Mouse (Mus musculus): ENCODE data around the gene Epp13. TPM values are rescaled to one million over a fixed set of nuclear protein-coding genes. Genes with fewer than 3 reads are reported as not detected.
A peak's percentile ranks its signal among the peaks of the same experiment; 100 is the strongest.
"Not testable (repeated sequence)": the region's sequence is repeated elsewhere in the genome, so short reads cannot be mapped to it uniquely, and the experiment has no call there.

Gene Epp13
- polyA plus RNA-seq (2012; rRNA removed) = not detected in 2 replicates

- Histone ChIP-seq H3K27me3 (ENCODE audit: control insufficient read depth, insufficient read depth, low read length) (no peaks in the 10 kb centered on the region), H3K4me1 (ENCODE audit: control insufficient read depth, insufficient read depth, low read length) (no peaks in the 10 kb centered on the region), H3K27ac (ENCODE audit: insufficient read depth, low read length) (no peak within 1 kb of the TSS), H3K4me3 (replicated peaks; ENCODE audit: insufficient read depth, low read depth, low read length) (no peak within 1 kb of the TSS)
- no peak for DNase-seq
- 78% methylated on average over 6 of the region's 6 CpGs for WGBS
- TF ChIP-seq POLR2A (IDR thresholded peaks at IDR 0.05; ENCODE audit: borderline replicate concordance, insufficient read depth, low read length) (no peak), CTCF (IDR thresholded peaks at IDR 0.05; ENCODE audit: borderline replicate concordance, insufficient read depth, low read depth, low read length) (no peak)
Measured at GRCm38 (mm10) chr7:6252410-6252809, at the start of gene Epp13. Gene Epp13 (plus strand): TSS chr7:6252710.

GRCm38 (mm10) chr7:6204200-6204599, 48.3 kb upstream of the Epp13 start:
- 81% methylated on average over 3 of the region's 3 CpGs for WGBS
- DNase-seq = no peak
- TF ChIP-seq CTCF (IDR thresholded peaks at IDR 0.05; ENCODE audit: borderline replicate concordance, insufficient read depth, low read depth, low read length) (no peak), POLR2A (IDR thresholded peaks at IDR 0.05; ENCODE audit: borderline replicate concordance, insufficient read depth, low read length) (no peak)
- no peak overlapping the region for H3K27ac ChIP-seq (ENCODE audit: insufficient read depth, low read length)
- H3K4me3 ChIP-seq (replicated peaks; ENCODE audit: insufficient read depth, low read depth, low read length) = no peak overlapping the region
- no peaks in the 10 kb centered on the region for H3K27me3 ChIP-seq (ENCODE audit: control insufficient read depth, insufficient read depth, low read length)
- no peaks in the 10 kb centered on the region for H3K4me1 ChIP-seq (ENCODE audit: control insufficient read depth, insufficient read depth, low read length)

- TF ChIP-seq CTCF (IDR thresholded peaks at IDR 0.05; ENCODE audit: borderline replicate concordance, insufficient read depth, low read depth, low read length) (peak; percentile 51), POLR2A (IDR thresholded peaks at IDR 0.05; ENCODE audit: borderline replicate concordance, insufficient read depth, low read length) (no peak)
- Histone ChIP-seq H3K4me3 (replicated peaks; ENCODE audit: insufficient read depth, low read depth, low read length) (no peak overlapping the region), H3K27ac (ENCODE audit: insufficient read depth, low read length) (no peak overlapping the region), H3K27me3 (ENCODE audit: control insufficient read depth, insufficient read depth, low read length) (no peaks in the 10 kb centered on the region), H3K4me1 (ENCODE audit: control insufficient read depth, insufficient read depth, low read length) (no peaks in the 10 kb centered on the region)
- WGBS = 47% methylated on average over 5 of the region's 5 CpGs
- peak; percentile 14 to 33 for DNase-seq
Measured at GRCm38 (mm10) chr7:6213144-6213543, 39.4 kb upstream of the Epp13 start.

- not testable (repeated sequence) for H3K27ac ChIP-seq (ENCODE audit: insufficient read depth, low read length); H3K4me3 ChIP-seq (replicated peaks; ENCODE audit: insufficient read depth, low read depth, low read length); DNase-seq; H3K4me1 ChIP-seq (ENCODE audit: control insufficient read depth, insufficient read depth, low read length); H3K27me3 ChIP-seq (ENCODE audit: control insufficient read depth, insufficient read depth, low read length)
- 64% methylated on average over 4 of the region's 4 CpGs for WGBS
Measured at GRCm38 (mm10) chr7:6214691-6215090, 37.8 kb upstream of the Epp13 start.

GRCm38 (mm10) chr7:6220147-6220546, 32.4 kb upstream of the Epp13 start:
- Histone ChIP-seq H3K4me1 (ENCODE audit: control insufficient read depth, insufficient read depth, low read length) (no peaks in the 10 kb centered on the region), H3K27ac (ENCODE audit: insufficient read depth, low read length) (no peak overlapping the region), H3K4me3 (replicated peaks; ENCODE audit: insufficient read depth, low read depth, low read length) (no peak overlapping the region), H3K27me3 (ENCODE audit: control insufficient read depth, insufficient read depth, low read length) (no peaks in the 10 kb centered on the region)
- no peak for TF ChIP-seq POLR2A (IDR thresholded peaks at IDR 0.05; ENCODE audit: borderline replicate concordance, insufficient read depth, low read length)
- no peak for TF ChIP-seq CTCF (IDR thresholded peaks at IDR 0.05; ENCODE audit: borderline replicate concordance, insufficient read depth, low read depth, low read length)
- DNase-seq = no peak
- 42% methylated on average over 3 of the region's 3 CpGs for WGBS

GRCm38 (mm10) chr7:6221978-6222377, 30.5 kb upstream of the Epp13 start, which contains the start of gene Zscan5b:
Gene Zscan5b (plus strand): TSS chr7:6222278.
- H3K4me3 ChIP-seq (replicated peaks; ENCODE audit: insufficient read depth, low read depth, low read length) = no peak within 1 kb of the TSS
- TF ChIP-seq CTCF (IDR thresholded peaks at IDR 0.05; ENCODE audit: borderline replicate concordance, insufficient read depth, low read depth, low read length) (no peak), POLR2A (IDR thresholded peaks at IDR 0.05; ENCODE audit: borderline replicate concordance, insufficient read depth, low read length) (no peak)
- no peaks in the 10 kb centered on the region for H3K27me3 ChIP-seq (ENCODE audit: control insufficient read depth, insufficient read depth, low read length)
- no peak for DNase-seq
- 95% methylated on average over 12 of the region's 12 CpGs for WGBS
- H3K27ac ChIP-seq (ENCODE audit: insufficient read depth, low read length) = no peak within 1 kb of the TSS
- no peaks in the 10 kb centered on the region for H3K4me1 ChIP-seq (ENCODE audit: control insufficient read depth, insufficient read depth, low read length)

- H3K4me1 ChIP-seq (ENCODE audit: control insufficient read depth, insufficient read depth, low read length); H3K4me3 ChIP-seq (replicated peaks; ENCODE audit: insufficient read depth, low read depth, low read length); H3K27ac ChIP-seq (ENCODE audit: insufficient read depth, low read length); H3K27me3 ChIP-seq (ENCODE audit: control insufficient read depth, insufficient read depth, low read length): not testable (repeated sequence)
- peak; percentile 12 to 30 for DNase-seq
- 49% methylated on average over 8 of the region's 8 CpGs for WGBS
Measured at GRCm38 (mm10) chr7:6228491-6228890, 24.0 kb upstream of the Epp13 start.

- WGBS = 48% methylated on average over 11 of the region's 11 CpGs
- TF ChIP-seq POLR2A (IDR thresholded peaks at IDR 0.05; ENCODE audit: borderline replicate concordance, insufficient read depth, low read length) = no peak
- peak in 1 of 2 experiments; percentile 8 for DNase-seq
- H3K4me1 ChIP-seq (ENCODE audit: control insufficient read depth, insufficient read depth, low read length) = no peaks in the 10 kb centered on the region
- H3K27ac ChIP-seq (ENCODE audit: insufficient read depth, low read length) = no peak overlapping the region
- H3K4me3 ChIP-seq (replicated peaks; ENCODE audit: insufficient read depth, low read depth, low read length) = no peak overlapping the region
- no peaks in the 10 kb centered on the region for H3K27me3 ChIP-seq (ENCODE audit: control insufficient read depth, insufficient read depth, low read length)
Measured at GRCm38 (mm10) chr7:6239787-6240186, 12.7 kb upstream of the Epp13 start.
